In genomic region chr5:115490638-115491000, GRCm38 (mm10) we compare ENCODE assay signal across 9 mouse cellular contexts. TPM values are rescaled to one million over a fixed set of nuclear protein-coding genes. Genes with fewer than 3 reads are reported as not detected.
A peak's percentile ranks its signal among the peaks of the same experiment; 100 is the strongest.
DNase-seq lines count a peak whose midpoint lies in the region; ATAC-seq lines count a peak whose summit lies in the region.
"Had no signal": no experiment of that assay in that cellular context is flagged by ENCODE, and none has a peak within 500 bp of the region (broad histone marks: within the 10 kb centered on the region; RNA-seq: fewer than 3 reads in every experiment).

No protein-coding gene starts in this region.

- intact Hi-C loops in left cerebral cortex, postnatal 14 days (cut with DNase I): no loop called here

- peak overlapping the region; percentile 73 for H3K4me2 ChIP-seq in kidney, embryonic 15.5 days
- H3K4me2 ChIP-seq in midbrain, embryonic 16.5 days (ENCODE audit: low read length): peak overlapping the region; percentile 82

- DNase-seq in kidney, adult 9 months: no peak
- DNase-seq in right cerebral cortex, postnatal 25 days: no peak
- no peak for DNase-seq in left cerebral cortex, adult 9 months (ENCODE audit: low spot score in 2 of 2)
- no peak for DNase-seq in left cerebral cortex, postnatal 14 days (ENCODE audit: low spot score in 2 of 2)

- H3K9ac ChIP-seq in kidney, embryonic 15.5 days: no peak overlapping the region
- peak overlapping the region; percentile 14; the same call in 1 of the 2 replicates for H3K9ac ChIP-seq in midbrain, embryonic 16.5 days (ENCODE audit: low read depth, low read length)

- peak overlapping the region; percentile 100 for H3K27ac ChIP-seq in kidney, embryonic 15.5 days
- H3K27ac ChIP-seq in midbrain, embryonic 16.5 days (ENCODE audit: low read length): peak overlapping the region; percentile 69

- 13% methylated on average over 8 of the region's 8 CpGs for WGBS in kidney, embryonic 15.5 days
- 9% methylated on average over 8 of the region's 8 CpGs for WGBS in midbrain, embryonic 16.5 days

- H3K4me3 ChIP-seq in kidney, embryonic 15.5 days (replicated peaks): 0 out of 2 replicates have a peak overlapping the region, but pooled peaks have one; percentile 3
- no peak overlapping the region for H3K4me3 ChIP-seq in midbrain, embryonic 16.5 days (ENCODE audit: low read depth, low read length)

- no peaks in the 10 kb centered on the region for H3K9me3 ChIP-seq in kidney, embryonic 15.5 days (replicated peaks)
- H3K9me3 ChIP-seq in midbrain, embryonic 16.5 days (replicated peaks; ENCODE audit: control insufficient read depth, low read length, poor library complexity, severe bottlenecking): no peaks in the 10 kb centered on the region

- no peaks in the 10 kb centered on the region for H3K36me3 ChIP-seq in kidney, embryonic 15.5 days
- H3K36me3 ChIP-seq in midbrain, embryonic 16.5 days (ENCODE audit: control insufficient read depth, insufficient read depth, low read length): no peaks in the 10 kb centered on the region

- H3K27me3 ChIP-seq in kidney, embryonic 15.5 days: no peaks in the 10 kb centered on the region
- H3K27me3 ChIP-seq in midbrain, embryonic 16.5 days (ENCODE audit: control insufficient read depth, insufficient read depth, low read depth, low read length): no peaks in the 10 kb centered on the region

- peaks cover 40% of the 10 kb centered on the region for H3K4me1 ChIP-seq in kidney, embryonic 15.5 days
- peaks cover 18% of the 10 kb centered on the region for H3K4me1 ChIP-seq in midbrain, embryonic 16.5 days (ENCODE audit: control insufficient read depth, insufficient read depth, low read length)

- no peak for ATAC-seq in kidney, embryonic 15.5 days (replicated peaks; ENCODE audit: low FRiP score)
- ATAC-seq in common myeloid progenitor, adult 5-6 weeks (replicated peaks; ENCODE audit: low read depth, poor library complexity, severe bottlenecking): peak; percentile 13
- ATAC-seq in inflammation-experienced regulatory T-cells, adult 6 months: peak; percentile 33
- no peak for ATAC-seq in midbrain, embryonic 16.5 days

RNA-seq across cellular contexts. Expression of gene Sirt4, which starts 6.1 kb away (rescaled TPM):
- polyA plus RNA-seq in kidney, embryonic 15.5 days (2015; fragmentation: Nextera tagmentation; extraction: Ambion mirVana): 24.6 and 25.0 TPM in 2 replicates
- 3.6 and 14.3 TPM in 2 replicates for total RNA-seq in common myeloid progenitor, adult 5-6 weeks (2017)
- 10 to 100 TPM; 12.0 to 18.5 (median 14.8) TPM for polyA plus RNA-seq in inflammation-experienced regulatory T-cells, adult 6 months (2017; shearing (Covaris generic))
- polyA plus RNA-seq in midbrain, embryonic 16.5 days (2015; fragmentation: Nextera tagmentation; extraction: Ambion mirVana): 32.3 and 32.7 TPM in 2 replicates
- 10 to 100 TPM; 27.4 to 27.7 TPM for total RNA-seq in left cerebral cortex, postnatal 14 days (2021)

RNA-seq across cellular contexts. Expression of gene Pxn, which starts 15.9 kb away (rescaled TPM):
- polyA plus RNA-seq in kidney, embryonic 15.5 days (2015; fragmentation: Nextera tagmentation; extraction: Ambion mirVana): 51.7 and 56.1 TPM in 2 replicates
- 31.2 and 72.4 TPM in 2 replicates for total RNA-seq in common myeloid progenitor, adult 5-6 weeks (2017)
- 10 to 100 TPM; 13.7 to 22.1 (median 16.7) TPM for polyA plus RNA-seq in inflammation-experienced regulatory T-cells, adult 6 months (2017; shearing (Covaris generic))
- 18.3 and 18.5 TPM in 2 replicates for polyA plus RNA-seq in midbrain, embryonic 16.5 days (2015; fragmentation: Nextera tagmentation; extraction: Ambion mirVana)
- total RNA-seq in left cerebral cortex, postnatal 14 days (2021): 10 to 100 TPM; 20.8 to 22.1 TPM

RNA-seq across cellular contexts. Expression of gene Pla2g1b, which starts 24.6 kb away (rescaled TPM):
- polyA plus RNA-seq in kidney, embryonic 15.5 days (2015; fragmentation: Nextera tagmentation; extraction: Ambion mirVana): 0.61 and 1.2 TPM in 2 replicates
- not detected in 2 replicates for total RNA-seq in common myeloid progenitor, adult 5-6 weeks (2017)
- not detected for polyA plus RNA-seq in inflammation-experienced regulatory T-cells, adult 6 months (2017; shearing (Covaris generic))
- polyA plus RNA-seq in midbrain, embryonic 16.5 days (2015; fragmentation: Nextera tagmentation; extraction: Ambion mirVana): not detected in 2 replicates
- total RNA-seq in left cerebral cortex, postnatal 14 days (2021): not detected
- total RNA-seq: hematopoietic stem cell, adult 5-6 weeks had no signal

Comparison
In these comparisons a context has a peak if more than half of its experiments do, and no peak if none do; other contexts are left out.
1. ATAC-seq: peak in common myeloid progenitor, adult 5-6 weeks (single experiment) and inflammation-experienced regulatory T-cells, adult 6 months (single experiment); none in kidney, embryonic 15.5 days (single experiment) and midbrain, embryonic 16.5 days (single experiment).